Mouse (Mus musculus) heart, embryonic 14.5 days (tissue): ENCODE results near the gene Rhbdf1. TPM values are rescaled to one million over a fixed set of nuclear protein-coding genes. Genes with fewer than 3 reads are reported as not detected.
A peak's percentile ranks its signal among the peaks of the same experiment; 100 is the strongest.

Source experiments
- ATAC-seq: fragments of 200-750 bp; cut with Nextera tagmentation; 2 replicates; pipeline ENCODE4 v1.8.0; 2017; ENCODE audit warnings: low read depth, moderate TSS enrichment; ENCODE audit not compliant: insufficient number of reproducible peaks, insufficient read depth, low FRiP score
- H3K27ac ChIP-seq, 2 experiments: fragments of 200-500 bp in 1 of 2; fragments of 300-500 bp in 1 of 2; sonication (generic) in 1 of 2; replicated peaks in 1 of 2; 2 replicates each; pipeline ENCODE4 v1.5.1; 2012 to 2014; ENCODE audit warnings: low read depth in 2 of 2, low read length in 2 of 2, control low read depth in 1 of 2, mild to moderate bottlenecking in 1 of 2, mixed read lengths in 1 of 2; ENCODE audit not compliant: control insufficient read depth in 1 of 2, insufficient read depth in 1 of 2
- H3K27me3 ChIP-seq: fragments of 300-500 bp; sonication (generic); 2 replicates; pipeline ENCODE4 v1.6.1; 2014; ENCODE audit warnings: mild to moderate bottlenecking, low read length, control low read depth; ENCODE audit not compliant: control insufficient read depth, insufficient read depth
- H3K36me3 ChIP-seq: fragments of 300-500 bp; sonication (generic); 2 replicates; pipeline ENCODE4 v1.6.1; 2014; ENCODE audit warnings: mild to moderate bottlenecking, control low read depth, low read length, mixed read lengths; ENCODE audit not compliant: control insufficient read depth, insufficient read depth
- H3K4me1 ChIP-seq, 2 experiments: fragments of 200-500 bp in 1 of 2; fragments of 300-500 bp in 1 of 2; sonication (generic) in 1 of 2; 2 replicates each; pipeline ENCODE4 v1.6.1; 2012 to 2014; ENCODE audit warnings: low read length in 2 of 2, control low read depth in 1 of 2, mixed read lengths in 1 of 2; ENCODE audit not compliant: control insufficient read depth in 2 of 2, insufficient read depth in 2 of 2
- H3K4me2 ChIP-seq: fragments of 300-500 bp; sonication (generic); 2 replicates; pipeline ENCODE4 v1.6.1; 2014; ENCODE audit warnings: mild to moderate bottlenecking, low read length
- H3K4me3 ChIP-seq, 2 experiments: fragments of 200-500 bp in 1 of 2; fragments of 300-500 bp in 1 of 2; sonication (generic) in 1 of 2; 2 replicates each; pipeline ENCODE4 v1.5.1; 2012 to 2014; ENCODE audit warnings: low read length in 2 of 2, mild to moderate bottlenecking in 2 of 2, control low read depth in 1 of 2, low read depth in 1 of 2, moderate library complexity in 1 of 2; ENCODE audit not compliant: control insufficient read depth in 1 of 2, insufficient read depth in 1 of 2
- H3K9ac ChIP-seq: fragments of 300-500 bp; sonication (generic); 2 replicates; pipeline ENCODE4 v1.6.1; 2014; ENCODE audit warnings: mild to moderate bottlenecking, low read length
- H3K9me3 ChIP-seq: fragments of 300-500 bp; sonication (generic); 2 replicates; pipeline ENCODE4 v1.6.1; 2016; ENCODE audit warnings: low read length, control low read depth; ENCODE audit not compliant: control insufficient read depth
- WGBS: fragments of 180-500 bp; shearing (Covaris S2); extraction: QIAGEN DNeasy Blood & Tissue Kit; methylation state at CpG from one replicate; pipeline ENCODE4 v1.1.7; 2014; 5-methylcytosine and 5-hydroxymethylcytosine counted together
- polyA plus RNA-seq: library from polyadenylated mRNA; unstranded; fragments of >200 nt; fragmentation: Nextera tagmentation; extraction: Ambion mirVana; gene quantifications from 2 replicates; pipeline ENCODE4 v1.2.1, GENCODE M21; 2014

Rhbdf1 gene
- polyA plus RNA-seq, 1 experiment from 2014 or later: 26.6 TPM

GRCm38 (mm10) chr11:32225222-32226104, 3.4 kb upstream of the Rhbdf1 start:
- WGBS: 44% methylated on average over 7 of the region's 7 CpGs
- no peak overlapping the region for H3K9ac ChIP-seq
- no peak for ATAC-seq
- H3K4me1 ChIP-seq: peaks cover 39 to 50% of the 10 kb centered on the region in 2 experiments
- no peaks in the 10 kb centered on the region for H3K9me3 ChIP-seq
- H3K27ac ChIP-seq: peak overlapping the region; percentile 77 to 89
- peak overlapping the region; percentile 72 for H3K4me2 ChIP-seq
- no peaks in the 10 kb centered on the region for H3K27me3 ChIP-seq
- H3K36me3 ChIP-seq: peaks cover 16% of the 10 kb centered on the region
- H3K4me3 ChIP-seq: 0 out of 4 replicates have a peak overlapping the region, but pooled peaks of 1 of the 2 experiments have one; percentile 59

GRCm38 (mm10) chr11:32224468-32225139, 2.5 kb upstream of the Rhbdf1 start:
- no peaks in the 10 kb centered on the region for H3K9me3 ChIP-seq
- 27% methylated on average over 4 of the region's 4 CpGs for WGBS
- H3K4me1 ChIP-seq: peaks cover 42 to 56% of the 10 kb centered on the region in 2 experiments
- 0 out of 2 replicates have a peak overlapping the region, but pooled peaks have one; percentile 13 for H3K9ac ChIP-seq
- H3K4me2 ChIP-seq: peak overlapping the region; percentile 16; the same call in 1 of the 2 replicates
- H3K36me3 ChIP-seq: peaks cover 7% of the 10 kb centered on the region
- 0 out of 2 replicates have a peak, but pooled peaks have one; percentile 18 for ATAC-seq
- no peak overlapping the region for H3K4me3 ChIP-seq
- H3K27me3 ChIP-seq: no peaks in the 10 kb centered on the region
- H3K27ac ChIP-seq: peak overlapping the region; percentile 77 to 89

DNA sequence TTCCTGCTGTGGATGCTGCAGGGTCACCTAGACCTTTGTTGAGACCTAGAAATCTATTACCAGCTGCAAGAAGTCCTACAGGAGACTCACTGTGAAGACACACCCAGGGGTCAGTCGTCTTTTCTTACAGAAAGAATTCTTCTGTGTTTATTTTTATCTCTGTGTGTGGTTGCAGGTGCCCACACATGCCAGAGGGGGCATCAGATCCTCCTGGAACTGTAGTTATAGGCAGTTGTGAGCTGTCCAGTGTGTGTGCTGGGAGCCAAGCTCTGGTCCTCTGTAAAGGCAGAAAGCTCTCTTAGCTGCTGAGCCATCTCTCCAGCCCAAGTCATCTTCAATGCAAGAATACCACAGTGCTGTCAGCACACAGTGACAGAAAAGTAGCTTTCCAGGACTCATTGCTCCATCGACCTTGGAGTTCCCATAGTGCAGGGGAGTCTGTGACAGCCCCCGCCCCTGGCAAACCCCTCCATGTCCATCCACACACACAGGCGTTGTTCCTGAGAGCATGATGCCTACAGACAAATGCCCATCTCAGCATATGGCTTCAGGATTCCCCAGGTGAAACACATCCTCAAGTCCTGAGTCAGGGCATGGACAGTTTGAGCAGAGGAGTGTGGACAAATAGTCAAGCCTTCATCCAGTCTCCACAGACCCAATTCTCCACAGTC, 1.3 kb upstream of the Rhbdf1 start:
- ATAC-seq: no peak
- no peak overlapping the region for H3K9ac ChIP-seq
- H3K36me3 ChIP-seq: peaks cover 8% of the 10 kb centered on the region; the same call in 1 of the 2 replicates
- no peak overlapping the region for H3K4me2 ChIP-seq
- no peaks in the 10 kb centered on the region for H3K9me3 ChIP-seq
- no peaks in the 10 kb centered on the region for H3K27me3 ChIP-seq
- H3K4me1 ChIP-seq: peaks cover 44 to 65% of the 10 kb centered on the region in 2 experiments
- peak overlapping the region in 1 of 2 experiments; percentile 89; a peak in 1 of 4 replicates for H3K27ac ChIP-seq
- 64% methylated on average over 4 of the region's 4 CpGs for WGBS
- H3K4me3 ChIP-seq: no peak overlapping the region

GRCm38 (mm10) chr11:32222570-32223194, 582 bp upstream of the Rhbdf1 start:
- 10% methylated on average over 21 of the region's 21 CpGs for WGBS
- Histone ChIP-seq H3K4me3 (peak overlapping the region; percentile 53 to 60), H3K9me3 (no peaks in the 10 kb centered on the region), H3K27me3 (no peaks in the 10 kb centered on the region), H3K9ac (peak overlapping the region; percentile 90), H3K4me1 (peaks cover 45 to 66% of the 10 kb centered on the region in 2 experiments), H3K27ac (peak overlapping the region in 1 of 2 experiments; percentile 78; a peak in 2 of 4 replicates), H3K36me3 (peaks cover 8% of the 10 kb centered on the region; the same call in 1 of the 2 replicates), H3K4me2 (peak overlapping the region; percentile 82)
- no peak for ATAC-seq

- peaks cover 40 to 59% of the 10 kb centered on the region in 2 experiments for H3K4me1 ChIP-seq
- WGBS: under 1% methylated on average over 46 of the region's 46 CpGs
- ATAC-seq: peak; percentile 55
Observed at GRCm38 (mm10) chr11:32221225-32221950, 712 bp downstream of the Rhbdf1 start.

GRCm38 (mm10) chr11:32220607-32221224, 1.4 kb downstream of the Rhbdf1 start:
- Histone ChIP-seq H3K27me3 (no peaks in the 10 kb centered on the region), H3K4me3 (peak overlapping the region; percentile 53 to 60), H3K9me3 (no peaks in the 10 kb centered on the region), H3K4me1 (peaks cover 35 to 54% of the 10 kb centered on the region in 2 experiments), H3K4me2 (peak overlapping the region; percentile 82), H3K27ac (peak overlapping the region in 1 of 2 experiments; percentile 78; a peak in 2 of 4 replicates), H3K9ac (peak overlapping the region; percentile 90), H3K36me3 (peaks cover 14% of the 10 kb centered on the region)
- 33% methylated on average over 10 of the region's 10 CpGs for WGBS
- no peak for ATAC-seq

More at GRCm38 (mm10) chr11:32221225-32221950, 712 bp downstream of the Rhbdf1 start:
- no peaks in the 10 kb centered on the region for H3K9me3 ChIP-seq
- H3K9ac ChIP-seq: peak overlapping the region; percentile 90
- H3K36me3 ChIP-seq: peaks cover 8% of the 10 kb centered on the region; the same call in 1 of the 2 replicates
- peak overlapping the region; percentile 78 to 81 for H3K27ac ChIP-seq
- no peaks in the 10 kb centered on the region for H3K27me3 ChIP-seq
- peak overlapping the region; percentile 53 to 60 for H3K4me3 ChIP-seq
- peak overlapping the region; percentile 82 for H3K4me2 ChIP-seq
